ENCODE assay signal across 8 mouse cellular contexts in genomic region chr11:114795231-114795746, GRCm38 (mm10). TPM values are rescaled to one million over a fixed set of nuclear protein-coding genes. Genes with fewer than 3 reads are reported as not detected.
A peak's percentile ranks its signal among the peaks of the same experiment; 100 is the strongest.
DNase-seq lines count a peak whose midpoint lies in the region; ATAC-seq and TF ChIP-seq lines count a peak whose summit lies in the region.

No protein-coding gene starts in this region.

- no peaks in the 10 kb centered on the region for H3K9me3 ChIP-seq in megakaryocyte, embryonic 14.5 days
- no peaks in the 10 kb centered on the region for H3K9me3 ChIP-seq in kidney, embryonic 15.5 days (replicated peaks)
- H3K9me3 ChIP-seq in limb, embryonic 13.5 days, result no peaks in the 10 kb centered on the region

- 3% methylated on average over 7 of the region's 7 CpGs for WGBS in kidney, embryonic 15.5 days
- 1% methylated on average over 7 of the region's 7 CpGs for WGBS in limb, embryonic 13.5 days

- H3K36me3 ChIP-seq in megakaryocyte, embryonic 14.5 days (replicated peaks; ENCODE audit: low read length), result no peaks in the 10 kb centered on the region
- no peaks in the 10 kb centered on the region for H3K36me3 ChIP-seq in kidney, embryonic 15.5 days
- no peaks in the 10 kb centered on the region for H3K36me3 ChIP-seq in limb, embryonic 13.5 days
- H3K36me3 ChIP-seq in myocyte (ENCODE audit: control insufficient read depth, insufficient read depth), result no peaks in the 10 kb centered on the region

- H3K9ac ChIP-seq in kidney, embryonic 15.5 days, result no peak overlapping the region
- peak overlapping the region; percentile 40; the same call in 1 of the 2 replicates for H3K9ac ChIP-seq in limb, embryonic 13.5 days

- peak overlapping the region; percentile 66 for H3K27ac ChIP-seq in kidney, embryonic 15.5 days
- 0 out of 2 replicates have a peak overlapping the region, but pooled peaks have one; percentile 3 for H3K27ac ChIP-seq in limb, embryonic 13.5 days

- DNase-seq in embryo, embryonic 10.5 days (ENCODE audit: low spot score), result peak; percentile 90
- DNase-seq in heart, adult 9 months (ENCODE audit: low spot score in 2 of 2), result peak; percentile 29 to 46
- DNase-seq in thymus, postnatal 0 days (ENCODE audit: low spot score), result peak; percentile 18

- H3ac ChIP-seq in myocyte (ENCODE audit: control insufficient read depth, insufficient read length), result no peak overlapping the region

- no peaks in the 10 kb centered on the region for H3K79me2 ChIP-seq in myocyte (ENCODE audit: control insufficient read depth, insufficient read depth)

- H3K4me3 ChIP-seq in megakaryocyte, embryonic 14.5 days (replicated peaks), result peak overlapping the region; percentile 85
- peak overlapping the region; percentile 39 for H3K4me3 ChIP-seq in kidney, embryonic 15.5 days (replicated peaks)
- H3K4me3 ChIP-seq in limb, embryonic 13.5 days, result peak overlapping the region; percentile 39
- H3K4me3 ChIP-seq in myocyte, result no peak overlapping the region

- peaks cover 49% of the 10 kb centered on the region for H3K4me1 ChIP-seq in megakaryocyte, embryonic 14.5 days
- peaks cover 51% of the 10 kb centered on the region for H3K4me1 ChIP-seq in kidney, embryonic 15.5 days
- H3K4me1 ChIP-seq in limb, embryonic 13.5 days, result peaks cover 28% of the 10 kb centered on the region

- peaks cover 86% of the 10 kb centered on the region for H3K27me3 ChIP-seq in megakaryocyte, embryonic 14.5 days (replicated peaks)
- peaks cover 41% of the 10 kb centered on the region for H3K27me3 ChIP-seq in kidney, embryonic 15.5 days
- peaks cover 53% of the 10 kb centered on the region for H3K27me3 ChIP-seq in limb, embryonic 13.5 days
- H3K27me3 ChIP-seq in myocyte (ENCODE audit: control insufficient read depth, insufficient read depth, insufficient read length), result no peaks in the 10 kb centered on the region

- peak overlapping the region; percentile 65 for H3K4me2 ChIP-seq in kidney, embryonic 15.5 days
- H3K4me2 ChIP-seq in limb, embryonic 13.5 days (replicated peaks), result peak overlapping the region; percentile 67
- H3K4me2 ChIP-seq in myocyte (ENCODE audit: low read depth), result peak overlapping the region; percentile 75

- no peak for ATAC-seq in megakaryocyte, adult 5-6 weeks (ENCODE audit: poor library complexity, severe bottlenecking)
- ATAC-seq in kidney, embryonic 15.5 days (replicated peaks; ENCODE audit: low FRiP score), result peak; percentile 86
- ATAC-seq in limb, embryonic 13.5 days (ENCODE audit: low FRiP score, low read depth), result peak; percentile 78

- TF ChIP-seq POLR2A in myocyte (IDR thresholded peaks at IDR 0.05; ENCODE audit: insufficient read length, low read depth), result peak; percentile 61

TF ChIP-seq in myocyte, 11 proteins besides CTCF, POLR2A, EP300 and RAD21:
- TF ChIP-seq POLR2AphosphoS2 (IDR thresholded peaks at IDR 0.05; ENCODE audit: insufficient read length, low read depth) (peak; percentile 14), CEBPB (IDR thresholded peaks at IDR 0.05; ENCODE audit: insufficient read depth, poor library complexity, severe bottlenecking) (no peak), TCF12 (IDR thresholded peaks at IDR 0.05; ENCODE audit: insufficient read depth, poor library complexity, severe bottlenecking) (peak; percentile 68), MYOD1 (IDR thresholded peaks at IDR 0.05; ENCODE audit: control insufficient read depth in 1 of 3, insufficient read length in 2 of 3, low read depth in 2 of 3) (peak; percentile 81 to 97 (median 97)), MYOG (IDR thresholded peaks at IDR 0.05; ENCODE audit: control insufficient read depth in 1 of 3, insufficient read depth in 1 of 3, insufficient read length in 2 of 3, low read depth in 2 of 3) (peak; percentile 83 to 98 (median 95)), REST (IDR thresholded peaks at IDR 0.05; ENCODE audit: insufficient read depth, insufficient read length) (no peak), SRF (IDR thresholded peaks at IDR 0.05; ENCODE audit: control insufficient read depth, insufficient read length, low read depth) (no peak), USF1 (IDR thresholded peaks at IDR 0.05; ENCODE audit: low read depth) (no peak), E2F4 (IDR thresholded peaks at IDR 0.05; ENCODE audit: insufficient read depth) (no peak), TCF3 (IDR thresholded peaks at IDR 0.05; ENCODE audit: insufficient read length, low read depth) (peak; percentile 72), MAX (IDR thresholded peaks at IDR 0.05; ENCODE audit: low read depth) (no peak)

RNA-seq across cellular contexts. Expression of gene Btbd17, which starts 0.5 kb away (rescaled TPM):
- polyA plus RNA-seq in megakaryocyte, embryonic 14.5 days (2012; ENCODE audit: insufficient read depth, low replicate concordance), result 0.04 TPM in 1 of 2 replicates, not detected in the other
- total RNA-seq in megakaryocyte, adult 5-6 weeks (2015), result not detected in 2 replicates
- total RNA-seq in megakaryocyte, adult 5-6 weeks (2017), result not detected in 2 replicates
- polyA plus RNA-seq in kidney, embryonic 15.5 days (2015; fragmentation: Nextera tagmentation; extraction: Ambion mirVana), result 1.0 and 1.5 TPM in 2 replicates
- polyA plus RNA-seq in limb, embryonic 13.5 days (2015; fragmentation: Nextera tagmentation; extraction: Ambion mirVana), result 1.7 TPM in 2 replicates
- polyA plus RNA-seq in myocyte (2012; fragmentation: generic; extraction: Trizol), result 34.0 TPM
- 0.14 TPM in 1 of 2 replicates, not detected in the other for polyA plus RNA-seq in thymus, postnatal 0 days (2015; fragmentation: Nextera tagmentation; extraction: Ambion mirVana)

RNA-seq across cellular contexts. Expression of gene Gpr142, which starts 3.4 kb away (rescaled TPM):
- polyA plus RNA-seq in megakaryocyte, embryonic 14.5 days (2012; ENCODE audit: insufficient read depth, low replicate concordance), result not detected in 2 replicates
- total RNA-seq in megakaryocyte, adult 5-6 weeks (2015), result not detected in 2 replicates
- total RNA-seq in megakaryocyte, adult 5-6 weeks (2017), result not detected in 2 replicates
- polyA plus RNA-seq in kidney, embryonic 15.5 days (2015; fragmentation: Nextera tagmentation; extraction: Ambion mirVana), result 0.14 TPM in 1 of 2 replicates, not detected in the other
- not detected in 2 replicates for polyA plus RNA-seq in limb, embryonic 13.5 days (2015; fragmentation: Nextera tagmentation; extraction: Ambion mirVana)
- 0.07 TPM for polyA plus RNA-seq in myocyte (2012; fragmentation: generic; extraction: Trizol)
- polyA plus RNA-seq in thymus, postnatal 0 days (2015; fragmentation: Nextera tagmentation; extraction: Ambion mirVana), result not detected in 2 replicates

RNA-seq across cellular contexts. Expression of gene Kif19a, which starts 30.1 kb away (rescaled TPM):
- polyA plus RNA-seq in megakaryocyte, embryonic 14.5 days (2012; ENCODE audit: insufficient read depth, low replicate concordance), result 2.7 and 4.2 TPM in 2 replicates
- 0.16 and 0.27 TPM in 2 replicates for total RNA-seq in megakaryocyte, adult 5-6 weeks (2015)
- 0.11 and 0.69 TPM in 2 replicates for total RNA-seq in megakaryocyte, adult 5-6 weeks (2017)
- 0.09 TPM in 2 replicates for polyA plus RNA-seq in kidney, embryonic 15.5 days (2015; fragmentation: Nextera tagmentation; extraction: Ambion mirVana)
- 0.09 and 0.23 TPM in 2 replicates for polyA plus RNA-seq in limb, embryonic 13.5 days (2015; fragmentation: Nextera tagmentation; extraction: Ambion mirVana)
- polyA plus RNA-seq in myocyte (2012; fragmentation: generic; extraction: Trizol), result 5.4 TPM
- polyA plus RNA-seq in thymus, postnatal 0 days (2015; fragmentation: Nextera tagmentation; extraction: Ambion mirVana), result 0.09 TPM in 2 replicates

RNA-seq across cellular contexts. Expression of gene Gprc5c, which starts 55.7 kb away (rescaled TPM):
- polyA plus RNA-seq in megakaryocyte, embryonic 14.5 days (2012; ENCODE audit: insufficient read depth, low replicate concordance), result 3.2 and 4.8 TPM in 2 replicates
- 0.04 and 0.32 TPM in 2 replicates for total RNA-seq in megakaryocyte, adult 5-6 weeks (2015)
- 0.37 and 0.89 TPM in 2 replicates for total RNA-seq in megakaryocyte, adult 5-6 weeks (2017)
- polyA plus RNA-seq in kidney, embryonic 15.5 days (2015; fragmentation: Nextera tagmentation; extraction: Ambion mirVana), result 119 TPM in 2 replicates
- 56.2 and 60.0 TPM in 2 replicates for polyA plus RNA-seq in limb, embryonic 13.5 days (2015; fragmentation: Nextera tagmentation; extraction: Ambion mirVana)
- polyA plus RNA-seq in myocyte (2012; fragmentation: generic; extraction: Trizol), result 172 TPM
- 5.0 and 5.3 TPM in 2 replicates for polyA plus RNA-seq in thymus, postnatal 0 days (2015; fragmentation: Nextera tagmentation; extraction: Ambion mirVana)

Comparison
In these comparisons a context has a peak if more than half of its experiments do, and no peak if none do; other contexts are left out.
1. DNase-seq: peak in every context shown above with its lines; median percentile 90 in embryo, embryonic 10.5 days; 38 in heart, adult 9 months; 18 in thymus, postnatal 0 days.
2. RNA of gene Btbd17, which starts 0.5 kb away (polyA plus RNA-seq): 34.0 TPM in myocyte (single experiment); 1.7 TPM in limb, embryonic 13.5 days, 1.0 to 1.5 TPM in kidney, embryonic 15.5 days, 0.04 TPM in megakaryocyte, embryonic 14.5 days and 0.14 TPM in thymus, postnatal 0 days; every median in the first group is over 10 times any median in the second.
3. Peak in every context shown above with its lines, with median percentiles within 50 percentile points of each other: H3K4me2 ChIP-seq.